Comparison of ENCODE assay signal across 8 mouse cellular contexts in genomic region chr7:133632476-133632875, GRCm38 (mm10). TPM values are rescaled to one million over a fixed set of nuclear protein-coding genes. Genes with fewer than 3 reads are reported as not detected.
DNase-seq lines count a peak whose midpoint lies in the region; ATAC-seq and TF ChIP-seq lines count a peak whose summit lies in the region.
"Had no signal": no experiment of that assay in that cellular context is flagged by ENCODE, and none has a peak within 500 bp of the region (broad histone marks: within the 10 kb centered on the region; RNA-seq: fewer than 3 reads in every experiment).

No protein-coding gene starts in this region.

- H3K9me3 ChIP-seq in midbrain, embryonic 11.5 days (ENCODE audit: control insufficient read depth, low read length) = no peaks in the 10 kb centered on the region
- H3K9me3 ChIP-seq in midbrain, embryonic 16.5 days (replicated peaks; ENCODE audit: control insufficient read depth, low read length, poor library complexity, severe bottlenecking) = no peaks in the 10 kb centered on the region
- no peaks in the 10 kb centered on the region for H3K9me3 ChIP-seq in hindbrain, postnatal 0 days (ENCODE audit: low read length)
- no peaks in the 10 kb centered on the region for H3K9me3 ChIP-seq in liver, postnatal 0 days (ENCODE audit: low read length)

- peak; percentile 97 for DNase-seq in midbrain, embryonic 11.5 days (ENCODE audit: low spot score, missing footprints)
- DNase-seq in R1 (ENCODE audit: low read depth, low spot score) = peak; percentile 73
- DNase-seq in cerebellum, adult 9-10 months = peak; percentile 71
- DNase-seq in hindbrain, postnatal 0 days (ENCODE audit: low spot score) = peak; percentile 67
- peak; percentile 70 for DNase-seq in liver, postnatal 0 days
- DNase-seq in spleen, adult 12 weeks (ENCODE audit: low spot score) = peak; percentile 44

- WGBS in midbrain, embryonic 11.5 days = 29% methylated on average over 2 of the region's 2 CpGs
- 28% methylated on average over 2 of the region's 2 CpGs for WGBS in midbrain, embryonic 16.5 days
- WGBS in hindbrain, postnatal 0 days = 19% methylated on average over 2 of the region's 2 CpGs
- WGBS in liver, postnatal 0 days (ENCODE audit: insufficient replicate concordance) = 16% methylated on average over 2 of the region's 2 CpGs

- no peak for ATAC-seq in midbrain, embryonic 11.5 days (ENCODE audit: low FRiP score)
- ATAC-seq in midbrain, embryonic 16.5 days = no peak
- no peak for ATAC-seq in hindbrain, postnatal 0 days
- no peak for ATAC-seq in liver, postnatal 0 days

- no peaks in the 10 kb centered on the region for H3K4me1 ChIP-seq in midbrain, embryonic 11.5 days (ENCODE audit: control insufficient read depth, insufficient read depth, low read length)
- peaks cover 2% of the 10 kb centered on the region; the same call in 1 of the 2 replicates for H3K4me1 ChIP-seq in midbrain, embryonic 16.5 days (ENCODE audit: control insufficient read depth, insufficient read depth, low read length)
- H3K4me1 ChIP-seq in hindbrain, postnatal 0 days (ENCODE audit: insufficient read depth, low read length) = no peaks in the 10 kb centered on the region
- peaks cover 3% of the 10 kb centered on the region; the same call in 1 of the 2 replicates for H3K4me1 ChIP-seq in liver, postnatal 0 days (ENCODE audit: insufficient read depth)

- H3K4me2 ChIP-seq in midbrain, embryonic 11.5 days = no peak overlapping the region
- no peak overlapping the region for H3K4me2 ChIP-seq in midbrain, embryonic 16.5 days (ENCODE audit: low read length)
- H3K4me2 ChIP-seq in hindbrain, postnatal 0 days (ENCODE audit: low read depth, low read length) = no peak overlapping the region
- H3K4me2 ChIP-seq in liver, postnatal 0 days (ENCODE audit: low read depth, low read length) = no peak overlapping the region

- H3K27ac ChIP-seq in midbrain, embryonic 11.5 days (ENCODE audit: low read depth, low read length) = no peak overlapping the region
- H3K27ac ChIP-seq in midbrain, embryonic 16.5 days (ENCODE audit: low read length) = no peak overlapping the region
- no peak overlapping the region for H3K27ac ChIP-seq in hindbrain, postnatal 0 days
- no peak overlapping the region for H3K27ac ChIP-seq in liver, postnatal 0 days (ENCODE audit: low read depth)

- TF ChIP-seq CTCF in hindbrain, postnatal 0 days (IDR thresholded peaks at IDR 0.05; ENCODE audit: low read depth) = peak; percentile 69
- peak; percentile 65 for TF ChIP-seq CTCF in liver, postnatal 0 days (IDR thresholded peaks at IDR 0.05; ENCODE audit: low read depth)

- H3K27me3 ChIP-seq in midbrain, embryonic 11.5 days (ENCODE audit: control insufficient read depth, insufficient read depth, low read length) = no peaks in the 10 kb centered on the region
- H3K27me3 ChIP-seq in midbrain, embryonic 16.5 days (ENCODE audit: control insufficient read depth, insufficient read depth, low read depth, low read length) = no peaks in the 10 kb centered on the region
- no peaks in the 10 kb centered on the region for H3K27me3 ChIP-seq in hindbrain, postnatal 0 days (ENCODE audit: insufficient read depth, low read length)
- no peaks in the 10 kb centered on the region for H3K27me3 ChIP-seq in liver, postnatal 0 days (ENCODE audit: insufficient read depth, low read length)

- no peak for TF ChIP-seq EP300 in liver, postnatal 0 days (IDR thresholded peaks at IDR 0.05; ENCODE audit: low read depth)

- no peak overlapping the region for H3K4me3 ChIP-seq in midbrain, embryonic 11.5 days (ENCODE audit: low read depth, low read length)
- H3K4me3 ChIP-seq in midbrain, embryonic 16.5 days (ENCODE audit: low read depth, low read length) = no peak overlapping the region
- H3K4me3 ChIP-seq in hindbrain, postnatal 0 days (ENCODE audit: low read length) = no peak overlapping the region
- H3K4me3 ChIP-seq in liver, postnatal 0 days (ENCODE audit: low read depth, low read length) = no peak overlapping the region

- H3K36me3 ChIP-seq in midbrain, embryonic 11.5 days (ENCODE audit: control insufficient read depth, insufficient read depth, low read length) = no peaks in the 10 kb centered on the region
- no peaks in the 10 kb centered on the region for H3K36me3 ChIP-seq in midbrain, embryonic 16.5 days (ENCODE audit: control insufficient read depth, insufficient read depth, low read length)
- H3K36me3 ChIP-seq in hindbrain, postnatal 0 days (ENCODE audit: insufficient read depth, low read length) = no peaks in the 10 kb centered on the region
- H3K36me3 ChIP-seq in liver, postnatal 0 days (replicated peaks; ENCODE audit: insufficient read depth, low read length) = no peaks in the 10 kb centered on the region

- no peak overlapping the region for H3K9ac ChIP-seq in midbrain, embryonic 11.5 days (ENCODE audit: low read length)
- H3K9ac ChIP-seq in midbrain, embryonic 16.5 days (ENCODE audit: low read depth, low read length) = no peak overlapping the region
- no peak overlapping the region for H3K9ac ChIP-seq in hindbrain, postnatal 0 days (replicated peaks; ENCODE audit: low read length)
- H3K9ac ChIP-seq in liver, postnatal 0 days (replicated peaks) = no peak overlapping the region

RNA-seq across cellular contexts. Expression of gene Edrf1, which starts 4.9 kb away (rescaled TPM):
- 34.1 and 38.8 TPM in 2 replicates for polyA plus RNA-seq in midbrain, embryonic 11.5 days (2014; fragmentation: Nextera tagmentation; extraction: Ambion mirVana)
- 19.0 and 19.5 TPM in 2 replicates for polyA plus RNA-seq in midbrain, embryonic 16.5 days (2015; fragmentation: Nextera tagmentation; extraction: Ambion mirVana)
- total RNA-seq in hindbrain, postnatal 0 days (2014; rRNA removed) = 13.5 and 20.5 TPM in 2 replicates
- 8.6 and 8.7 TPM in 2 replicates for polyA plus RNA-seq in hindbrain, postnatal 0 days (2015; fragmentation: Nextera tagmentation; extraction: Ambion mirVana)
- 3.9 and 4.5 TPM in 2 replicates for polyA plus RNA-seq in liver, postnatal 0 days (2015; fragmentation: Nextera tagmentation; extraction: Ambion mirVana)

RNA-seq across cellular contexts. Expression of gene Tex36, which starts 30.5 kb away (rescaled TPM):
- polyA plus RNA-seq in midbrain, embryonic 11.5 days (2014; fragmentation: Nextera tagmentation; extraction: Ambion mirVana) = not detected in 2 replicates
- polyA plus RNA-seq in midbrain, embryonic 16.5 days (2015; fragmentation: Nextera tagmentation; extraction: Ambion mirVana) = not detected in 2 replicates
- not detected in 2 replicates for total RNA-seq in hindbrain, postnatal 0 days (2014; rRNA removed)
- polyA plus RNA-seq in hindbrain, postnatal 0 days (2015; fragmentation: Nextera tagmentation; extraction: Ambion mirVana) = 0.25 TPM in 1 of 2 replicates, not detected in the other
- not detected in 2 replicates for polyA plus RNA-seq in liver, postnatal 0 days (2015; fragmentation: Nextera tagmentation; extraction: Ambion mirVana)
- total RNA-seq: gastrocnemius, postnatal 4 days had no signal

RNA-seq across cellular contexts. Expression of gene Mmp21, which starts 47.4 kb away (rescaled TPM):
- 0.10 TPM in 1 of 2 replicates, not detected in the other for polyA plus RNA-seq in midbrain, embryonic 11.5 days (2014; fragmentation: Nextera tagmentation; extraction: Ambion mirVana)
- polyA plus RNA-seq in midbrain, embryonic 16.5 days (2015; fragmentation: Nextera tagmentation; extraction: Ambion mirVana) = not detected in 2 replicates
- total RNA-seq in hindbrain, postnatal 0 days (2014; rRNA removed) = 0.11 TPM in 1 of 2 replicates, not detected in the other
- polyA plus RNA-seq in hindbrain, postnatal 0 days (2015; fragmentation: Nextera tagmentation; extraction: Ambion mirVana) = 0.10 TPM in 1 of 2 replicates, not detected in the other
- polyA plus RNA-seq in liver, postnatal 0 days (2015; fragmentation: Nextera tagmentation; extraction: Ambion mirVana) = 0.11 TPM in 1 of 2 replicates, not detected in the other
- total RNA-seq: gastrocnemius, postnatal 4 days had no signal

Comparison
In these comparisons a context has a peak if more than half of its experiments do, and no peak if none do; other contexts are left out.
1. DNase-seq: peak in every context shown above with its lines; median percentile 97 in midbrain, embryonic 11.5 days; 73 in R1; 71 in cerebellum, adult 9-10 months; 70 in liver, postnatal 0 days; 67 in hindbrain, postnatal 0 days; 44 in spleen, adult 12 weeks.